Mouse (Mus musculus) spleen, adult 2 months (tissue): ENCODE data around the gene Slc9a2. TPM values are rescaled to one million over a fixed set of nuclear protein-coding genes. Genes with fewer than 3 reads are reported as not detected.

Source experiments
- DNase-seq, 2 experiments: peaks; one replicate each; pipeline versions ENCODE4 v3.0.0 to v3.0.0-alpha.2; 2012 to 2021; ENCODE audit warnings: low spot score in 2 of 2, low read depth in 1 of 2
- H3K27ac ChIP-seq: fragments of 200-500 bp; 2 replicates; pipeline ENCODE4 v1.5.1; 2012; ENCODE audit warnings: low read length, inconsistent platforms; ENCODE audit not compliant: insufficient read depth
- H3K27me3 ChIP-seq: fragments of 200-500 bp; 2 replicates; pipeline ENCODE4 v1.6.1; 2012; ENCODE audit warnings: mild to moderate bottlenecking, moderate library complexity, low read length, inconsistent platforms; ENCODE audit not compliant: control insufficient read depth, insufficient read depth
- H3K36me3 ChIP-seq: fragments of 200-500 bp; 2 replicates; pipeline ENCODE4 v1.6.1; 2012; ENCODE audit warnings: mild to moderate bottlenecking, low read length, inconsistent platforms; ENCODE audit not compliant: control insufficient read depth, insufficient read depth
- H3K4me1 ChIP-seq: fragments of 200-500 bp; 2 replicates; pipeline ENCODE4 v1.6.1; 2011; ENCODE audit warnings: inconsistent platforms; ENCODE audit not compliant: control insufficient read depth, insufficient read depth, insufficient read length
- H3K4me3 ChIP-seq: fragments of 200-500 bp; 2 replicates; pipeline ENCODE4 v1.5.1; 2011; ENCODE audit warnings: mild to moderate bottlenecking, inconsistent platforms; ENCODE audit not compliant: insufficient read depth, insufficient read length; ENCODE audit errors: extremely low read depth
- CTCF ChIP-seq: fragments of 200-500 bp; IDR thresholded peaks from 2 replicates; pipeline ENCODE4 v1.5.1; 2011; ENCODE audit warnings: mild to moderate bottlenecking, inconsistent platforms; ENCODE audit not compliant: insufficient read depth, insufficient read length, insufficient replicate concordance; ENCODE audit errors: extremely low read depth
- POLR2A ChIP-seq: fragments of 200-500 bp; IDR thresholded peaks from 2 replicates; pipeline ENCODE4 v1.6.1; 2011; ENCODE audit warnings: low read depth, low read length, inconsistent platforms
- WGBS: fragments of 180-500 bp; shearing (Covaris S2); methylation state at CpG from one replicate; pipeline ENCODE4 v1.1.7; 2018; 5-methylcytosine and 5-hydroxymethylcytosine counted together
- polyA plus RNA-seq: library from polyadenylated mRNA; depleted of rRNA; stranded (reverse); fragments of >200 nt; gene quantifications from 2 replicates; pipeline ENCODE4 v1.2.3, GENCODE M21; 2012

The Slc9a2 gene
- polyA plus RNA-seq, 1 experiment, result 0.09 TPM

DNA sequence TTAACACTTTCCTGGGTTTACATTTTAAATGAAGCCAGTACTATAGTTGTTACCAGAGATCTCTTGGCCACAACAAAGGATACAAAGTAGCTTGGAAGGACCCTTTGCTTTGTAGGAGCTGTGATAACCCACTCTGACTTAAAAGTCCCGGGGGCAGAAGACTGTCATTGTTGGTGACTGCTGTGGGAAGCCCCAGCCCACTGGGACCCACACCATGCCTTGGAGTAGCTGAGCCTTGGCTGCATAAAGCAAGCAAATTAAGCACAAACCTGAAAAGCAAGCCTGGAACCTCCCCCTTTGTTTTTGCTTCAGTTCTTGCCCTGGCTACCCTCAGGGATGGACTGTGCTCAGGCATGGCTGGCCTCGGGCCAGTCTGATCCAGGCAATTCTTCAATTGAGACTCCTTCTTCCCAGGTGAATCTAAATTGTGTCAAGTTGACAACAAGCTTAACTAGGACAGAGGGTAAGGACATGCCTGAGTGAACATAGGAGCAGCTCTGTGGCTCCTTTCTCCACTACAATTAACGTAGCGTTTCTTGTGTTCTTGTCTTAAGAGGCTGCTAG lies 89.0 kb downstream of the Slc9a2 start:
- TF ChIP-seq POLR2A (no peak), CTCF (no peak)
- no peak for DNase-seq
- H3K4me1 ChIP-seq, result no peaks in the 10 kb centered on the region
- WGBS, result 82% methylated on average over 4 of the region's 4 CpGs
- no peaks in the 10 kb centered on the region for H3K27me3 ChIP-seq
- no peak overlapping the region for H3K4me3 ChIP-seq
- no peak overlapping the region for H3K27ac ChIP-seq
- H3K36me3 ChIP-seq, result peaks cover 1% of the 10 kb centered on the region; the same call in 1 of the 2 replicates

DNA sequence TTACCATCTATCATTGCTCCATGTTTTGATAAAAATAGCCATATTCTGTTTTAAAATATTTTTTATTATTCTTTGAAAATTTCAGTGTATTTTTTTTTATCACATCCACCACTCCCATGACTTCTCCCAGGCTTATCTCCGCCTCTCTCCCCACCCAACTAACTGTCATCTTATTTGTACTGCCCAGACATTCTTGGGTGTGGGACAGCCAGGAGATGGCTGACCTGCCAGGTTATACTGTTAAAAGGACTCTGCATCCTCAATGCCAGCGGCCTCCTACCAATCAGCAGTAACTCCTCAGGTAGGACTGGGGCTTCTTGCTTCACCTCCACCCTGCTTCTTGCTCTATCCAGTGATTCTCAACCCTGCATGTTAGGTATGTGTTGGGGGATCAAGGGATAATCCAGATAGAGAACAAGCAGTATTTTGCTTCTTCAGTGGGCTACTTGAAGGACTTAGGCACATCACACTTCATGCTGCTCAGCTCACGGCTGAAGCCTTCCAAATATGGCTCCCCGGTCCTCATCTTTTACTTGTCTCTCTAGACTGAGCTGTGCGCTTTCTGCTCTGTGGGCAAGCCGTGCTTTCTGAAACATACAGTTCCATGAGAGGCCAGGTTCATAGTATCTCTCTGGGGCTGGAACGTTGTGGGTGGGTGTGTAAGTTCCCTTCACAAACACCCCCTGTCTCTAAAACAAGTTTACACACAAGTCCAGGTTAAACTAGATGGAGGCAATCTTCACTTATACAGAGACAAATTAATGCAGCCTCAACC lies 91.0 kb downstream of the Slc9a2 start:
- H3K36me3 ChIP-seq, result peaks cover 1% of the 10 kb centered on the region
- DNase-seq, result no peak
- no peaks in the 10 kb centered on the region for H3K4me1 ChIP-seq
- H3K4me3 ChIP-seq, result no peak overlapping the region; the same call in 1 of the 2 replicates
- WGBS, result 94% methylated on average over 7 of the region's 7 CpGs
- H3K27me3 ChIP-seq, result no peaks in the 10 kb centered on the region
- H3K27ac ChIP-seq, result no peak overlapping the region
- TF ChIP-seq CTCF (no peak), POLR2A (no peak)

- Histone ChIP-seq H3K36me3 (peaks cover 1% of the 10 kb centered on the region), H3K27me3 (no peaks in the 10 kb centered on the region), H3K4me3 (no peak overlapping the region), H3K4me1 (no peaks in the 10 kb centered on the region), H3K27ac (no peak overlapping the region)
- TF ChIP-seq CTCF, result no peak
- no peak for TF ChIP-seq POLR2A
- DNase-seq, result no peak
- 92% methylated on average over 5 of the region's 5 CpGs for WGBS
Observed at GRCm38 (mm10) chr1:40773234-40773633, 92.9 kb downstream of the Slc9a2 start.

GRCm38 (mm10) chr1:40774040-40774439 lies 93.7 kb downstream of the Slc9a2 start:
- TF ChIP-seq CTCF, result no peak
- TF ChIP-seq POLR2A, result no peak
- 95% methylated on average over 10 of the region's 10 CpGs for WGBS
- Histone ChIP-seq H3K36me3 (peaks cover 1% of the 10 kb centered on the region), H3K4me3 (no peak overlapping the region), H3K4me1 (no peaks in the 10 kb centered on the region), H3K27me3 (no peaks in the 10 kb centered on the region), H3K27ac (no peak overlapping the region)
- DNase-seq, result no peak

DNA sequence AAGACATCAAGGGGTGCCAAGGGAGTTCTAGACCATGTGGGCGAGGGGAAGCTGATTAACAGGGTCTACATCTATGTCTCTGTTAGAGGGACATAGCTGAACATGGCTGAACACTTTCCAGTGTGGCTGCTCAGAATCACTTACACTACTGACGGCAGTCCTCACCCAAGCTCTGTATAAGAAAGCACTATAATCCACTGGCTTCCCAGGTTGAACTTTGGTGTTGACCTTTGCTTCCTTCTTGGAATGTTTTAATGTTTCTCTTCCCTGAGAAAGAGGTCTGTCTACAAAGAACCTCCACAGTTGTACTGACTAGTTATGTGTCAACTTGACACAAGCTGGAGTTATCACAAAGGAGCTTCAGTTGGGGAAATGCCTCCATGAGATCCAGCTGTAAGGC lies 95.7 kb downstream of the Slc9a2 start:
- H3K4me1 ChIP-seq, result no peaks in the 10 kb centered on the region
- H3K27me3 ChIP-seq, result no peaks in the 10 kb centered on the region
- DNase-seq, result no peak
- no peak overlapping the region for H3K27ac ChIP-seq
- WGBS, result 86% methylated on average over 2 of the region's 2 CpGs
- H3K36me3 ChIP-seq, result peaks cover 3% of the 10 kb centered on the region
- no peak overlapping the region for H3K4me3 ChIP-seq
- TF ChIP-seq POLR2A (no peak), CTCF (no peak)

GRCm38 (mm10) chr1:40776763-40777162 lies 96.4 kb downstream of the Slc9a2 start:
- 90% methylated on average over 3 of the region's 3 CpGs for WGBS
- peaks cover 3% of the 10 kb centered on the region for H3K36me3 ChIP-seq
- no peak for TF ChIP-seq POLR2A
- no peak for TF ChIP-seq CTCF
- no peak overlapping the region for H3K27ac ChIP-seq
- H3K27me3 ChIP-seq, result no peaks in the 10 kb centered on the region
- no peak overlapping the region for H3K4me3 ChIP-seq
- no peak for DNase-seq
- H3K4me1 ChIP-seq, result no peaks in the 10 kb centered on the region

DNA sequence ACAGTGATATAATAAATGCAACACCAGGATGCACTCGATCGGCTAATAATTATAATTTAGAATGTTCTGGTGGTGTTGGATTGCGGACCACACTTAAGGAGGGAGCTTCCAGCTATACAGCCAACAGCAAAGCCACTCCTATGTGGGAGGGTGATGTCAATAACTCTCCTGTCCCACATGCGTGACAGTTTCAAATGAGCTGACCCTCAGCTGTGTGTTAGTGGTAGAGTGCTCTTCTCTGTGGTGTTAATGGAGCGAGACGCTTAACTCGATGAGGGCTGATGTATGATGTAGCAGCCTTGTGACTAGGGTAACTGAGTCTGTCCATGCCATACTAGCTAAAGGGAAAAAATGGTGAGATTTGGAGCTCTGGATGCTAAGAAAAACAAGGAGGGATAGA lies 103.1 kb downstream of the Slc9a2 start:
- Histone ChIP-seq H3K27ac (no peak overlapping the region), H3K4me3 (no peak overlapping the region), H3K36me3 (peaks cover 2% of the 10 kb centered on the region), H3K4me1 (no peaks in the 10 kb centered on the region), H3K27me3 (no peaks in the 10 kb centered on the region)
- no peak for DNase-seq
- TF ChIP-seq POLR2A, result no peak
- TF ChIP-seq CTCF, result no peak
- 98% methylated on average over 7 of the region's 7 CpGs for WGBS
